Mouse (Mus musculus): ENCODE data around the gene Npas3. TPM values are rescaled to one million over a fixed set of nuclear protein-coding genes. Genes with fewer than 3 reads are reported as not detected.

Gene Npas3
- polyA plus RNA-seq, 1 experiment from 2014 or later: 2.6 TPM

- no peaks in the 10 kb centered on the region for H3K36me3 ChIP-seq
- H3K4me2 ChIP-seq (replicated peaks): no peak overlapping the region
- no peaks in the 10 kb centered on the region for H3K27me3 ChIP-seq (replicated peaks)
- 78% methylated on average over 8 of the region's 8 CpGs for WGBS
- H3K4me3 ChIP-seq (replicated peaks): no peak overlapping the region
- no peaks in the 10 kb centered on the region for H3K9me3 ChIP-seq
- no peaks in the 10 kb centered on the region for H3K4me1 ChIP-seq (replicated peaks)
- no peak overlapping the region for H3K27ac ChIP-seq
- H3K9ac ChIP-seq: no peak overlapping the region
- no peak for ATAC-seq
Observed at GRCm38 (mm10) chr12:54093729-54094128, 845.3 kb downstream of the Npas3 start.

GRCm38 (mm10) chr12:54096492-54096891, 848.0 kb downstream of the Npas3 start:
- no peak for ATAC-seq
- H3K4me3 ChIP-seq (replicated peaks): no peak overlapping the region
- H3K27ac ChIP-seq: no peak overlapping the region
- no peaks in the 10 kb centered on the region for H3K27me3 ChIP-seq (replicated peaks)
- H3K9ac ChIP-seq: no peak overlapping the region
- no peaks in the 10 kb centered on the region for H3K36me3 ChIP-seq
- no peak overlapping the region for H3K4me2 ChIP-seq (replicated peaks)
- 81% methylated on average over 2 of the region's 2 CpGs for WGBS
- H3K4me1 ChIP-seq (replicated peaks): no peaks in the 10 kb centered on the region
- no peaks in the 10 kb centered on the region for H3K9me3 ChIP-seq

- 78% methylated on average over 6 of the region's 6 CpGs for WGBS
- no peak for ATAC-seq
- H3K4me2 ChIP-seq (replicated peaks): no peak overlapping the region
Observed at GRCm38 (mm10) chr12:54098136-54098535, 849.7 kb downstream of the Npas3 start.

GRCm38 (mm10) chr12:54098785-54099184, 850.3 kb downstream of the Npas3 start:
- H3K9me3 ChIP-seq: no peaks in the 10 kb centered on the region
- 20% methylated on average over 6 of the region's 6 CpGs for WGBS
- no peak overlapping the region for H3K9ac ChIP-seq
- no peaks in the 10 kb centered on the region for H3K27me3 ChIP-seq (replicated peaks)
- no peak overlapping the region for H3K4me3 ChIP-seq (replicated peaks)
- peak; percentile 65; the same call in 1 of the 2 replicates for ATAC-seq
- 0 out of 2 replicates have a peak, but pooled peaks cover 2% of the 10 kb centered on the region for H3K4me1 ChIP-seq (replicated peaks)
- H3K4me2 ChIP-seq (replicated peaks): no peak overlapping the region
- H3K36me3 ChIP-seq: no peaks in the 10 kb centered on the region
- no peak overlapping the region for H3K27ac ChIP-seq

More at GRCm38 (mm10) chr12:54098136-54098535, 849.7 kb downstream of the Npas3 start:
- Histone ChIP-seq H3K4me3 (replicated peaks) (no peak overlapping the region), H3K36me3 (no peaks in the 10 kb centered on the region), H3K4me1 (replicated peaks) (0 out of 2 replicates have a peak, but pooled peaks cover 2% of the 10 kb centered on the region), H3K9ac (no peak overlapping the region), H3K27ac (no peak overlapping the region), H3K9me3 (no peaks in the 10 kb centered on the region), H3K27me3 (replicated peaks) (no peaks in the 10 kb centered on the region)

- Histone ChIP-seq H3K4me1 (replicated peaks) (0 out of 2 replicates have a peak, but pooled peaks cover 2% of the 10 kb centered on the region), H3K9me3 (no peaks in the 10 kb centered on the region), H3K4me3 (replicated peaks) (no peak overlapping the region), H3K27me3 (replicated peaks) (no peaks in the 10 kb centered on the region), H3K27ac (no peak overlapping the region), H3K9ac (no peak overlapping the region), H3K4me2 (replicated peaks) (no peak overlapping the region), H3K36me3 (no peaks in the 10 kb centered on the region)
- ATAC-seq: no peak
- 93% methylated on average over 3 of the region's 3 CpGs for WGBS
Observed at GRCm38 (mm10) chr12:54099458-54099857, 851.0 kb downstream of the Npas3 start.

- Histone ChIP-seq H3K9me3 (no peaks in the 10 kb centered on the region), H3K27ac (no peak overlapping the region), H3K4me2 (replicated peaks) (no peak overlapping the region)
Observed at GRCm38 (mm10) chr12:54101307-54101870, 852.9 kb downstream of the Npas3 start.

GRCm38 (mm10) chr12:54102500-54102899, 854.0 kb downstream of the Npas3 start:
- Histone ChIP-seq H3K4me2 (replicated peaks) (no peak overlapping the region), H3K4me1 (replicated peaks) (0 out of 2 replicates have a peak, but pooled peaks cover 2% of the 10 kb centered on the region), H3K36me3 (no peaks in the 10 kb centered on the region), H3K9ac (no peak overlapping the region), H3K27ac (no peak overlapping the region), H3K27me3 (replicated peaks) (no peaks in the 10 kb centered on the region), H3K9me3 (no peaks in the 10 kb centered on the region), H3K4me3 (replicated peaks) (no peak overlapping the region)
- ATAC-seq: no peak
- WGBS: 80% methylated on average over 6 of the region's 6 CpGs

More at GRCm38 (mm10) chr12:54101307-54101870, 852.9 kb downstream of the Npas3 start:
- no peak overlapping the region for H3K4me3 ChIP-seq (replicated peaks)
- ATAC-seq: no peak
- no peaks in the 10 kb centered on the region for H3K36me3 ChIP-seq
- H3K27me3 ChIP-seq (replicated peaks): no peaks in the 10 kb centered on the region
- H3K9ac ChIP-seq: no peak overlapping the region
- 0 out of 2 replicates have a peak, but pooled peaks cover 2% of the 10 kb centered on the region for H3K4me1 ChIP-seq (replicated peaks)
- WGBS: 66% methylated on average over 4 of the region's 5 CpGs

- Histone ChIP-seq H3K9me3 (no peaks in the 10 kb centered on the region), H3K4me3 (replicated peaks) (no peak overlapping the region), H3K27me3 (replicated peaks) (no peaks in the 10 kb centered on the region), H3K27ac (no peak overlapping the region), H3K36me3 (no peaks in the 10 kb centered on the region), H3K9ac (no peak overlapping the region), H3K4me1 (replicated peaks) (0 out of 2 replicates have a peak, but pooled peaks cover 2% of the 10 kb centered on the region), H3K4me2 (replicated peaks) (no peak overlapping the region)
- no peak for ATAC-seq
- 48% methylated on average over 5 of the region's 5 CpGs for WGBS
Observed at GRCm38 (mm10) chr12:54105531-54105930, 857.1 kb downstream of the Npas3 start.

GRCm38 (mm10) chr12:54105946-54106345, 857.5 kb downstream of the Npas3 start:
- Histone ChIP-seq H3K4me1 (replicated peaks) (0 out of 2 replicates have a peak, but pooled peaks cover 2% of the 10 kb centered on the region), H3K27me3 (replicated peaks) (no peaks in the 10 kb centered on the region), H3K9ac (no peak overlapping the region), H3K4me3 (replicated peaks) (no peak overlapping the region), H3K27ac (no peak overlapping the region), H3K36me3 (no peaks in the 10 kb centered on the region), H3K4me2 (replicated peaks) (no peak overlapping the region), H3K9me3 (no peaks in the 10 kb centered on the region)
- WGBS: 85% methylated on average over 3 of the region's 3 CpGs
- 0 out of 2 replicates have a peak, but pooled peaks have one; percentile 23 for ATAC-seq

- H3K27ac ChIP-seq: no peak overlapping the region
- 42% methylated on average over 2 of the region's 2 CpGs for WGBS
- H3K4me1 ChIP-seq (replicated peaks): no peaks in the 10 kb centered on the region
- no peaks in the 10 kb centered on the region for H3K36me3 ChIP-seq
- no peak overlapping the region for H3K4me2 ChIP-seq (replicated peaks)
- H3K4me3 ChIP-seq (replicated peaks): no peak overlapping the region
- no peaks in the 10 kb centered on the region for H3K27me3 ChIP-seq (replicated peaks)
- no peak overlapping the region for H3K9ac ChIP-seq
- ATAC-seq: no peak
- H3K9me3 ChIP-seq: no peaks in the 10 kb centered on the region
Observed at GRCm38 (mm10) chr12:54110342-54110741, 861.9 kb downstream of the Npas3 start.

GRCm38 (mm10) chr12:54110930-54111329, 862.5 kb downstream of the Npas3 start:
- Histone ChIP-seq H3K27ac (no peak overlapping the region), H3K4me3 (replicated peaks) (no peak overlapping the region), H3K4me1 (replicated peaks) (no peaks in the 10 kb centered on the region), H3K27me3 (replicated peaks) (no peaks in the 10 kb centered on the region), H3K9ac (no peak overlapping the region), H3K9me3 (no peaks in the 10 kb centered on the region), H3K4me2 (replicated peaks) (no peak overlapping the region), H3K36me3 (no peaks in the 10 kb centered on the region)
- no peak for ATAC-seq
- WGBS: 44% methylated on average over 3 of the region's 3 CpGs

- no peaks in the 10 kb centered on the region for H3K4me1 ChIP-seq (replicated peaks)
- ATAC-seq: no peak
- H3K9me3 ChIP-seq: no peaks in the 10 kb centered on the region
- H3K4me2 ChIP-seq (replicated peaks): no peak overlapping the region
- H3K4me3 ChIP-seq (replicated peaks): no peak overlapping the region
- no peak overlapping the region for H3K27ac ChIP-seq
- H3K36me3 ChIP-seq: no peaks in the 10 kb centered on the region
- WGBS: 83% methylated on average over 1 of the region's 1 CpGs
- H3K27me3 ChIP-seq (replicated peaks): no peaks in the 10 kb centered on the region
- no peak overlapping the region for H3K9ac ChIP-seq
Observed at GRCm38 (mm10) chr12:54120386-54120785, 871.9 kb downstream of the Npas3 start.

GRCm38 (mm10) chr12:54121286-54121685, 872.8 kb downstream of the Npas3 start:
- H3K27ac ChIP-seq: no peak overlapping the region
- no peaks in the 10 kb centered on the region for H3K4me1 ChIP-seq (replicated peaks)
- H3K4me2 ChIP-seq (replicated peaks): no peak overlapping the region
- H3K36me3 ChIP-seq: no peaks in the 10 kb centered on the region
- H3K4me3 ChIP-seq (replicated peaks): no peak overlapping the region
- WGBS: 74% methylated on average over 3 of the region's 3 CpGs
- H3K9ac ChIP-seq: no peak overlapping the region
- no peaks in the 10 kb centered on the region for H3K27me3 ChIP-seq (replicated peaks)
- ATAC-seq: no peak
- no peaks in the 10 kb centered on the region for H3K9me3 ChIP-seq
